Mouse (Mus musculus): Measurements from ENCODE around the gene Lima1.

The Lima1 gene

GRCm38 (mm10) chr15:99866450-99867221, 8.6 kb downstream of the Lima1 start:
- DNase-seq (ENCODE audit: low spot score in 2 of 2), result no peak

- no peak for DNase-seq (ENCODE audit: low spot score in 2 of 2)
Measured at GRCm38 (mm10) chr15:99865942-99866341, 9.3 kb downstream of the Lima1 start.

DNA sequence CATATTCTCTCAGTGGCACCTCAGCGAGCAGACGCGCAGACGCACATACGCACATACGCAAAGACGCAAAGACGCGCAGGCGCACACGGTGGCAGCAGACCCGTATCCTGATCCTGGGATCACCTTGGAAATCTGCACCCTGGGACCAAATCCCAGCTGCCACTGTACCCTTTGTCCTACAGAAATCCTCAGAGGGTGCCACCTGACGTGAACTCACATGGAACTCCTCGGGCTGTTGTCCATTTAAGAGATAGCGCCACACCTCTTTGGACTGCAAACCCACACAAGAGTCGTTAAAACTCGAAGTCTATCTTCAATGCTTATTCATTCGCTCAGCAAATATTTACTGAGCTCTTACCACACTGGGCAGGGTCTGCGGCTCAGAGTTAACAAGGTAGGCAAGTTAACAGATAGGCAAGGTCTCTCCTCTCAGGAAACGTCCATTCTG, 9.7 kb downstream of the Lima1 start:
- DNase-seq (ENCODE audit: low spot score in 2 of 2), result no peak

DNA sequence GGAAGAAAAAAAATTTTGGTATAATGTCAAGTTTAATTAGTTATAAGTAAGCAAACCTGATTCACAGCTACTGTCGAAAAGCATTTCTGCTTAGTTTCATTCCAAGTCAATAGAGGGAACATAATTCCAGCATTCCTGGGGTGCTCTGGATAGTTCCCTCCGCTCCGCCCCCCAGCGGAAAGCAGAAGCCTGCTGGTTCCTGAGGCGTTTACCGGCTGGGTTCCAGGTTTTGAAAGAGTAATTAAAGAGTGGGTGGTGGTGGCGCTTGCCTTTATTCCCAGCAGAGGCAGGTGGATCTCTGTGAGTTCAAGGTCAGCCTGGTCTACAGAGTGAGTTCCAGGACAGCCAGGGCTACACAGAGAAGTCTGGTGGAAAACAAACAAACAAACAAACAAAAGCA, 10.2 kb downstream of the Lima1 start:
- DNase-seq (ENCODE audit: low spot score in 2 of 2), result no peak

GRCm38 (mm10) chr15:99863786-99864185, 11.5 kb downstream of the Lima1 start:
- no peak for DNase-seq (ENCODE audit: low spot score in 2 of 2)

- no peak for DNase-seq (ENCODE audit: low spot score in 2 of 2)
Measured at GRCm38 (mm10) chr15:99863358-99863757, 11.9 kb downstream of the Lima1 start.

DNA sequence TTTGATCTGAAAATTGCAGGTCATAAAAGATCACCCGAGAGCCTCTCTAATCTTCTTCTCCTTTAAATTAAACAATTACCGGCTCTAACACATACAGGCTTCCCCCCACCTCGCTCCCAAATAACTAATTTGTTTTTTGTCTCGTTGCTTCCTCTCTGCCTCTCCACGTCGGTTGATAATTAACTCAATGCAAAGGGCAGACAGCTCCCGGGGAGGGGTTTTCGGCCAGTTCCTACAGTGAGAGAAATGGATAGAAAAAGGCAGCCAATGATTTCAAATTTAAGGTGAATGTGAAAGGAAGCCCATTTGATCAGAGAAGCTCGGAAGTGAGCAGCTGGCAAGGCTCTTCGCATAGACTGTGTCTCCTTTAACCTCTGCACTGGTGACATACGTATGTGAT, 12.8 kb downstream of the Lima1 start:
- no peak for DNase-seq (ENCODE audit: low spot score in 2 of 2)

- DNase-seq (ENCODE audit: low spot score in 2 of 2), result no peak
Measured at GRCm38 (mm10) chr15:99861955-99862354, 13.3 kb downstream of the Lima1 start.

GRCm38 (mm10) chr15:99861536-99861935, 13.7 kb downstream of the Lima1 start:
- no peak for DNase-seq (ENCODE audit: low spot score in 2 of 2)

GRCm38 (mm10) chr15:99859644-99860392, 15.4 kb downstream of the Lima1 start:
- no peak for DNase-seq (ENCODE audit: low spot score in 2 of 2)

DNA sequence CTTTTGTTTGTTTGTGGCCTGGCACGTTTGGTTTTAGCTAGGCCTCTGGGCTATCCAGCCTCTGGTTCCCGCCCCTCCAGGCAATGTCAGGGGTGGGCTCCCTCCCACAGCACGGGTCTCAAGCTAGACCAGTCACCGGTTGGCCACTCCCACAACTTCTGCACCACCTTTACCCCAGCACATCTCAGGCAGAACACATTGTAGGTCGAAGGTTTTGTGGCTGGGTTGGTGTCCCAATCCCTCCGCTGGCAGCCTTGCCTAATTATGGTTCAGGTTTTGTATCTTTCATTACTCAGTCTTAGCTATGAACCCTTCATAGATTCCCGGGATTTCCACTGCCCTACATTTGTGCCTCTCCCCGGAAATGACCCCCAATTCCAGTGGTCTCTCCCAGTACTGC, 17.8 kb downstream of the Lima1 start:
- no peak for DNase-seq (ENCODE audit: low spot score in 2 of 2)

DNA sequence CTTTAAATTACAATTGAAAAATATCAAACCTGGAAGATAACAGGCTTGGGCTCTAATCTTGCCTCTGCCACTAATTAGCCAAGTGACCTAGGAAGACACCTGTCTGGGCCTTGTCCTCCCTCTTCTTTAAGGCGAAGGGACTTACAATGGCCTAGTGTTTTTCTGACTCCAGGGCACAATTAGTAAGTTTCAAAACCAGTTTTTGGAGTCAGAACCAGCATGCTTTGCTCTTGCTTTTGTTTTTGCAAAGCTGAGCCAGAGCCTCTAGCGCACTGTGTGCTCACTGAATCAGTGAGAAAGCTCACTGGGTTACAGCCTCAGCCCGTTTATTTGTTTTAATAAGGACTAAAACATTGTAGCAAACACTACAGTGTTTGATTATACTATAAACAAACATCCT, 20.1 kb downstream of the Lima1 start:
- DNase-seq (ENCODE audit: low spot score in 2 of 2), result no peak

- DNase-seq (ENCODE audit: low spot score in 2 of 2), result no peak
Measured at GRCm38 (mm10) chr15:99852606-99853237, 22.5 kb downstream of the Lima1 start.

- DNase-seq (ENCODE audit: low spot score in 2 of 2), result no peak
Measured at GRCm38 (mm10) chr15:99850265-99850664, 25.0 kb downstream of the Lima1 start.

GRCm38 (mm10) chr15:99847937-99848336, 27.3 kb downstream of the Lima1 start:
- DNase-seq (ENCODE audit: low spot score in 2 of 2), result no peak

DNA sequence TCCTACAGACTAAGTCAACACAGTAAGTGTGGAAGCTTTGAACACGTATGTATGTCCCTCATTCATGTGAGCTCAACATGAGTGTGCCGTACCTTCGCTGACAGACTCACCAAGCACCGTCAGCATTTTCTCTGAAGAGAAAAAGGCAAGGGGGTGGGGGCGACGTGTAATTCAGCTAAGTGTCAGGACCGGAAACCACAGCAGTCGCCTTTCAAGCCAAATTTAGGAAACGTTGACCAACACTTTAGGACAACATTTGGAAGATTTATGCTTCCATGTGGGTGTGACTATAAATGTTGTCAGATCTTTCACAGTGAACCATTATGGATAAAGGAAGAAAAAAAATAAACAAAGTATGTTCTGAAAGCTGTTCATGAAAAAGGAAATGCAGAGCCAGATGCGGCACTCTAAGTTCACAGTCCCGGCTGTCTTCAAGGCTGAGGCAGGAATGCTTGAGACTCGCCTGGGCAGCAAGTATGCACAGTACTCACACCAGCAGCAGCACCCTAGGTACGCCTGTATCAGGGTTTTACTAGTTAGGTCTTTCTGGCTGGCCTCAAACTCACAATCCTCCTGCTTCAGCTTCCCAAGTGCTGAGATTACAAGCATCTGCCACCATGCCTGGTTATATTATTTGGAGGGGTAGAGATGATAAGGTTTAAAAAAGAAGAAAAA, 27.9 kb downstream of the Lima1 start:
- no peak for DNase-seq (ENCODE audit: low spot score in 2 of 2)

- DNase-seq (ENCODE audit: low spot score in 2 of 2), result no peak
Measured at GRCm38 (mm10) chr15:99846633-99847032, 28.6 kb downstream of the Lima1 start.

GRCm38 (mm10) chr15:99843856-99844255, 31.4 kb downstream of the Lima1 start:
- DNase-seq (ENCODE audit: low spot score in 2 of 2), result no peak

GRCm38 (mm10) chr15:99839910-99840309, 35.3 kb downstream of the Lima1 start:
- no peak for DNase-seq (ENCODE audit: low spot score in 2 of 2)

GRCm38 (mm10) chr15:99839165-99839840, 36.0 kb downstream of the Lima1 start:
- no peak for DNase-seq (ENCODE audit: low spot score in 2 of 2)

DNA sequence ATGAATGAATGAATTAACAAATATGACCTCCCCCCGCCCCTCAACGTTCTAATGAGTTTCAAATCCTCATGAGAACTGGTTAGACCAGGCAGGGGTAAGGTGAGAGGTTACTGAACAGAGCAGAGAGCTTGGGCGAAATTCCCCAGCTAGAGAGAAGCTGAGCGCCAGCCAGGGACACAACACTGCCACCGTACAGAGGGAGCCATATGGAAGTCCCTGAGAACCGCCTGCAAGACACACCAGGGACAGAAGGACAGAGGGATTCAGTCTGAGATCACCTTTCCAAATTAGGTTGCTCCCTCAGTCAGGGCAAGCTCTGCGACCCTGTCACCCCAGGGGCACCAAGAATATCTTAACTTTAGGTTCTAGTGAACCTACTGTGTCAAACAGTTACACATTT, 37.7 kb downstream of the Lima1 start:
- DNase-seq (ENCODE audit: low spot score in 2 of 2), result no peak

GRCm38 (mm10) chr15:99835191-99835590, 40.1 kb downstream of the Lima1 start:
- DNase-seq (ENCODE audit: low spot score in 2 of 2), result no peak

Data from cerebellum, postnatal 4 days (tissue).